Mouse (Mus musculus): ENCODE results near the gene Akr1b3. TPM values are rescaled to one million over a fixed set of nuclear protein-coding genes. Genes with fewer than 3 reads are reported as not detected.
A peak's percentile ranks its signal among the peaks of the same experiment; 100 is the strongest.

Akr1b3 gene
- polyA plus RNA-seq, 1 experiment from 2014 or later: 119 TPM

DNA sequence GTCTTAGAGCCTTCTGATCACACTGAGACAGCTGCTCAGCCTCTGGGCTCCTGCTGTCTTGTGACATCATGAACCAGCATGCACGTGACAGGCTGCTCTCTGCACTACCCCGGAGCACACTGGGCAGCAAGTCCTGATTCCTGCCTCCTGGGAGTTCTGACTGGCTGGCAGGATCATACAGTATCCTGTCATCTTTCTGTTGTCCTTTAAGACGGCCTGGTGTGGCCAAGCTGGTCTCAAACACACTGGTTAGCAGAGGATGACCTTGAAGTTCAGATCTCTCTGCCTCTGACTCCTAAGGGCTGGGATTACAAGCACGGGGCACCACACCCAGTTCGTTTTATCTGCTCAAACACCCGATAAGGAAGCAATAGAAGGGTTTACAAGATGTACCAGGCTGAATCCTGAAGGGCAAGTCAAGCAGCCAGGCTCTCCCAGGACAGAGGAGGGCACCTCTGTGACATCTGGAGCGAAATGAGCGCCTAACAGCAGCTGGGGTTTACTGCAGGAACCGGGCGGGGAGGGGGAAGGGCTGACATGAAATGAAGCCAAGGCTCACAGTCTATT, 12.5 kb downstream of the Akr1b3 start:
- no peak overlapping the region for H3K9ac ChIP-seq
- 0 out of 2 replicates have a peak, but pooled peaks cover 4% of the 10 kb centered on the region for H3K4me1 ChIP-seq (replicated peaks; ENCODE audit: control insufficient read depth, insufficient read depth, low read length)
- no peak for DNase-seq (ENCODE audit: low spot score)
- H3K4me2 ChIP-seq (replicated peaks): no peak overlapping the region
- H3K27ac ChIP-seq: peak overlapping the region; percentile 32; the same call in 1 of the 2 replicates
- 70% methylated on average over 10 of the region's 10 CpGs for WGBS
- no peak for ATAC-seq (ENCODE audit: low FRiP score)
- H3K36me3 ChIP-seq (replicated peaks; ENCODE audit: control insufficient read depth, insufficient read depth): peaks cover 49% of the 10 kb centered on the region
- no peaks in the 10 kb centered on the region for H3K27me3 ChIP-seq (ENCODE audit: control insufficient read depth, insufficient read depth, low read length)
- H3K9me3 ChIP-seq (ENCODE audit: control insufficient read depth, low read length): no peaks in the 10 kb centered on the region
- H3K4me3 ChIP-seq (replicated peaks; ENCODE audit: low read length): no peak overlapping the region

DNA sequence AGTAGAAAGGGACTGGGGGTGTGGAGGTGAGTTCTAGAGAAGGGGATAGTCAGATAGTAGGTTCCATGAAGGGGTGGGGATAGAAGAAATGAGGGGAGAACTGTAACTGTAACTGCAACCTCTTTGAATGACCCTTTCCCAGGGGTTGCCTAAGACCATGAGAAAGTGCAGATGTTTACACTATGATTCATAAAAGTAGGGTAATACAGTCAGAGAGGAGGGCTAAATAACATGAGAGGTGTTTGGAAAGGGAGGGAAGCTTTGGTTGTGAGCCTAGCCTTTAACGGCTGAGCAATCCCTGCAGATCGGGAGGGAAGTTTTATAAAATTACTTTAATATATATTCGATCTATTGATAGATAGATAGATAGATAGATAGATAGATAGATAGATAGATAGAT, 20.2 kb downstream of the Akr1b3 start:
- no peak for DNase-seq (ENCODE audit: low spot score)
- 0 out of 2 replicates have a peak, but pooled peaks cover 3% of the 10 kb centered on the region for H3K4me1 ChIP-seq (replicated peaks; ENCODE audit: control insufficient read depth, insufficient read depth, low read length)
- H3K9ac ChIP-seq: no peak overlapping the region
- ATAC-seq (ENCODE audit: low FRiP score): no peak
- no peaks in the 10 kb centered on the region for H3K36me3 ChIP-seq (replicated peaks; ENCODE audit: control insufficient read depth, insufficient read depth)
- H3K4me3 ChIP-seq (replicated peaks; ENCODE audit: low read length): no peak overlapping the region
- H3K27ac ChIP-seq: no peak overlapping the region
- no peak overlapping the region for H3K4me2 ChIP-seq (replicated peaks)
- H3K9me3 ChIP-seq (ENCODE audit: control insufficient read depth, low read length): no peaks in the 10 kb centered on the region
- no peaks in the 10 kb centered on the region for H3K27me3 ChIP-seq (ENCODE audit: control insufficient read depth, insufficient read depth, low read length)
- 95% methylated on average over 3 of the region's 3 CpGs for WGBS

GRCm38 (mm10) chr6:34295437-34295836, 21.8 kb downstream of the Akr1b3 start:
- WGBS: 94% methylated on average over 9 of the region's 9 CpGs
- H3K9me3 ChIP-seq (ENCODE audit: control insufficient read depth, low read length): no peaks in the 10 kb centered on the region
- no peak overlapping the region for H3K4me2 ChIP-seq (replicated peaks)
- no peaks in the 10 kb centered on the region for H3K36me3 ChIP-seq (replicated peaks; ENCODE audit: control insufficient read depth, insufficient read depth)
- H3K27me3 ChIP-seq (ENCODE audit: control insufficient read depth, insufficient read depth, low read length): no peaks in the 10 kb centered on the region
- no peak overlapping the region for H3K4me3 ChIP-seq (replicated peaks; ENCODE audit: low read length)
- DNase-seq (ENCODE audit: low spot score): no peak
- H3K4me1 ChIP-seq (replicated peaks; ENCODE audit: control insufficient read depth, insufficient read depth, low read length): 0 out of 2 replicates have a peak, but pooled peaks cover 3% of the 10 kb centered on the region
- ATAC-seq (ENCODE audit: low FRiP score): no peak
- H3K9ac ChIP-seq: no peak overlapping the region
- H3K27ac ChIP-seq: no peak overlapping the region

DNA sequence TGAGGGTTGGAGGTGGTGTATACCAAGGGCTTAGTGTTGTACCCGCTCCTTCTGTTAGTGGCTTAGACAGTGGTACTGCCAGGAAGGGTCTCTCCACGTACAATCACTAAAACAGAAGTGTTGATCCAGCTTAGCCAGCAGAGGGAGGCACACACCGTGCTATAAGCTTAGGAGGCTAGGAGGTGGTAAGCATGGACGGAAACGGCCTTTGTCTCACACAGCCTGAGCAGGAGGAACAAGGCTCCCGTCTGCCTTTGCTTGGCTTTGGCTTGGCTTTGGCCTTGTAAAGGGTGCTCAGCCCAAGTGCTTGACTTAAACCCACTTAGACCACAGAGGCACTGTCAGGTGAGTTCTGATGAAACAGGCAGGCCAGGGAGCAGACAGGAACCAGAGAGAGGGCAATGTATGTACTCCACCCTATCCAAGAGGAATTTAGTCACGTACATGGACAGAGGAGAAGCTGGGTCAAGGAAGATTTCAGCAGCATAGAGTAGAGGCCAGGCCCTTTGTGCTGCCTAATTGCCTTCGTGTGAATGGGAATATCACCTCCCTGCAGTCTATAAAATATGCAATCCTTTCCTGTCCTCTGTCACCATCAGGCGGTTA, 24.3 kb downstream of the Akr1b3 start:
- WGBS: 25% methylated on average over 9 of the region's 9 CpGs
- Histone ChIP-seq H3K27ac (peak overlapping the region; percentile 16; the same call in 1 of the 2 replicates), H3K9ac (no peak overlapping the region)

DNA sequence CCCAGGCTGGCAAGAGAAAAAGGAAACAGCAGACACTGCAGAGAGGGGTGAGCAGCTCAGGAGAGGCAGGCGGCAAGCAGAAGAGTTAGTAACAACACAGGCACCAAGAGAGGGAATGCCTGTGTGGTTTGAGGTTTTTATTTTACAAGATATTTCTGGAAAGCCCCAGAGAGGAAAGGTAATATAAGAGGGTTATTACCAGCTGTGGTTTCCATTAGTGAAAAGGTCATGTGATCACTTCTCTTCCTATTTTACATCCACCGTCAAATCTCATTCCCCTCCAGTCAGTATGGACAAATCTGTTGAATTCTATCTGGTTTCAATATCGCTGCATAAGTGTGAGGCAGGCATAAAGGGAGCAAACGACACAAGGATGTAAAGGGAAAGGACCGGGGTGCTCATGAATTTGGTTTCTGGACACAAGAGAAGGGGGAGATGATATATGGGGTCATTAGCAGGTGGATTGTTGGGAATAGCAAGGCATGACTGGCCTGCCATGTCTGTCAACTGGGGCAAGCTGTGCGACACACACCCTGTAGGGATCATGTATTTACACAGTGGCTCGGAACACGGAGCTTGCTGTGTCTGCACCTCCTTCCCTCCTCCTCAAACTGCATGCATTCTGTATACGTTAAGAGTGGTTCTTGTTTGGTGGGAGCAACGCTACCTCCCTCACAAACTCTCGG, 24.9 kb downstream of the Akr1b3 start:
- ATAC-seq (ENCODE audit: low FRiP score): peak; percentile 6

More for the DNA sequence above, 24.3 kb downstream of the Akr1b3 start:
- Histone ChIP-seq H3K4me1 (replicated peaks; ENCODE audit: control insufficient read depth, insufficient read depth, low read length) (0 out of 2 replicates have a peak, but pooled peaks cover 3% of the 10 kb centered on the region), H3K36me3 (replicated peaks; ENCODE audit: control insufficient read depth, insufficient read depth) (no peaks in the 10 kb centered on the region), H3K4me3 (replicated peaks; ENCODE audit: low read length) (no peak overlapping the region), H3K27me3 (ENCODE audit: control insufficient read depth, insufficient read depth, low read length) (no peaks in the 10 kb centered on the region), H3K9me3 (ENCODE audit: control insufficient read depth, low read length) (no peaks in the 10 kb centered on the region), H3K4me2 (replicated peaks) (no peak overlapping the region)
- DNase-seq (ENCODE audit: low spot score) (peak; percentile 89), ATAC-seq (ENCODE audit: low FRiP score) (peak; percentile 96)

DNA sequence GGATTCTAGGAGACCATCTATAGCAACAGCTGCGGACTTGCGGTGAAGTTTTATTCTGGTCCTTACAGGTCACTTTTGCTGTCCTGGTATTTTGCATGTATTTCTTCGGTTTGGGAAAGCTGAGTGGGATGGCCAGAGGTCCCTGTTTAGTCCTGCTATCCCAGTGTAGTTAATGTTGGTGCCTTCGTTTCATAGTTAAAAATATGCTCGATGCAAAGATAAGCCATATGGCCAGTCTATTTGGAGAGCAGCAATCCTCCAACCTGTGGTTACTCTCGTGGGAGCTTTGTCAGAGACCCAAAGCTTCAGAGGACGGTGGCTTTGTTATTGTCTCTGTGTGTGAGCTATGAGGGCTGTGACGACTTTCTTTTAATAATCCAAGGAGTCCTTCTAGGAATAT, 26.6 kb downstream of the Akr1b3 start:
- WGBS: 79% methylated on average over 8 of the region's 8 CpGs

More for the DNA sequence above, 24.9 kb downstream of the Akr1b3 start:
- no peaks in the 10 kb centered on the region for H3K36me3 ChIP-seq (replicated peaks; ENCODE audit: control insufficient read depth, insufficient read depth)
- H3K4me3 ChIP-seq (replicated peaks; ENCODE audit: low read length): no peak overlapping the region
- no peak overlapping the region for H3K4me2 ChIP-seq (replicated peaks)
- H3K27me3 ChIP-seq (ENCODE audit: control insufficient read depth, insufficient read depth, low read length): no peaks in the 10 kb centered on the region
- no peak overlapping the region for H3K9ac ChIP-seq
- WGBS: 56% methylated on average over 11 of the region's 11 CpGs
- H3K9me3 ChIP-seq (ENCODE audit: control insufficient read depth, low read length): no peaks in the 10 kb centered on the region
- H3K27ac ChIP-seq: peak overlapping the region; percentile 16; the same call in 1 of the 2 replicates
- H3K4me1 ChIP-seq (replicated peaks; ENCODE audit: control insufficient read depth, insufficient read depth, low read length): 0 out of 2 replicates have a peak, but pooled peaks cover 3% of the 10 kb centered on the region
- no peak for DNase-seq (ENCODE audit: low spot score)

GRCm38 (mm10) chr6:34290091-34290490, 27.2 kb downstream of the Akr1b3 start:
- Histone ChIP-seq H3K36me3 (replicated peaks; ENCODE audit: control insufficient read depth, insufficient read depth) (no peaks in the 10 kb centered on the region), H3K4me3 (replicated peaks; ENCODE audit: low read length) (no peak overlapping the region), H3K4me2 (replicated peaks) (no peak overlapping the region), H3K27ac (no peak overlapping the region), H3K4me1 (replicated peaks; ENCODE audit: control insufficient read depth, insufficient read depth, low read length) (0 out of 2 replicates have a peak, but pooled peaks cover 3% of the 10 kb centered on the region), H3K9ac (no peak overlapping the region), H3K27me3 (ENCODE audit: control insufficient read depth, insufficient read depth, low read length) (no peaks in the 10 kb centered on the region), H3K9me3 (ENCODE audit: control insufficient read depth, low read length) (no peaks in the 10 kb centered on the region)
- no peak for ATAC-seq (ENCODE audit: low FRiP score)
- WGBS: 89% methylated on average over 17 of the region's 17 CpGs
- DNase-seq (ENCODE audit: low spot score): no peak

More for the DNA sequence above, 26.6 kb downstream of the Akr1b3 start:
- Histone ChIP-seq H3K27me3 (ENCODE audit: control insufficient read depth, insufficient read depth, low read length) (no peaks in the 10 kb centered on the region), H3K4me2 (replicated peaks) (no peak overlapping the region), H3K4me1 (replicated peaks; ENCODE audit: control insufficient read depth, insufficient read depth, low read length) (0 out of 2 replicates have a peak, but pooled peaks cover 3% of the 10 kb centered on the region), H3K27ac (no peak overlapping the region), H3K9ac (no peak overlapping the region), H3K36me3 (replicated peaks; ENCODE audit: control insufficient read depth, insufficient read depth) (no peaks in the 10 kb centered on the region), H3K4me3 (replicated peaks; ENCODE audit: low read length) (no peak overlapping the region), H3K9me3 (ENCODE audit: control insufficient read depth, low read length) (no peaks in the 10 kb centered on the region)
- DNase-seq (ENCODE audit: low spot score) (no peak), ATAC-seq (ENCODE audit: low FRiP score) (no peak)

DNA sequence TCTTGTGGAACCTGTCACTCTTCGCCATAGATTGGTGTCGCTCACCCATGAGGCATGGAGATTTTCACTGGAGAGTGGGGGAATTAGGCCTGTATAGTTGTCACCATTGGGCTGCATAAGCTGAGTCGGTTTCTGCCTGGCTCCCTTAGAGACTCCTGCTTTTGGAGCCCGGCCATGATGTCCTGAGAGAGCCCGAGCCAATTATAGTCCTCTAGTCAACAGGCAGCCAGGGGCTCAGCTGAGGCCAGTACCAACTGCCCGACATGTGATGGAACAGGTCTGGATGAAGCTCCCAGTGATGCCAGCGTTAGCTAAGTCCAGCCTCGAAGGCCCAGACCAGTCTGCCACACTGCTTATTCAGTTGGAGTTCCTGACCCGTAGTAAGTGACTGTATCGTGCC, 29.2 kb downstream of the Akr1b3 start:
- ATAC-seq (ENCODE audit: low FRiP score) (no peak), DNase-seq (ENCODE audit: low spot score) (no peak)
- WGBS: 74% methylated on average over 10 of the region's 10 CpGs

GRCm38 (mm10) chr6:34286841-34287240, 30.4 kb downstream of the Akr1b3 start:
- H3K9me3 ChIP-seq (ENCODE audit: control insufficient read depth, low read length): no peaks in the 10 kb centered on the region
- no peak for DNase-seq (ENCODE audit: low spot score)
- no peak overlapping the region for H3K27ac ChIP-seq
- no peaks in the 10 kb centered on the region for H3K27me3 ChIP-seq (ENCODE audit: control insufficient read depth, insufficient read depth, low read length)
- WGBS: 90% methylated on average over 3 of the region's 3 CpGs
- no peak overlapping the region for H3K9ac ChIP-seq
- H3K36me3 ChIP-seq (replicated peaks; ENCODE audit: control insufficient read depth, insufficient read depth): no peaks in the 10 kb centered on the region
- H3K4me3 ChIP-seq (replicated peaks; ENCODE audit: low read length): no peak overlapping the region
- no peak overlapping the region for H3K4me2 ChIP-seq (replicated peaks)
- ATAC-seq (ENCODE audit: low FRiP score): no peak
- H3K4me1 ChIP-seq (replicated peaks; ENCODE audit: control insufficient read depth, insufficient read depth, low read length): no peaks in the 10 kb centered on the region

More for the DNA sequence above, 29.2 kb downstream of the Akr1b3 start:
- Histone ChIP-seq H3K4me3 (replicated peaks; ENCODE audit: low read length) (no peak overlapping the region), H3K27me3 (ENCODE audit: control insufficient read depth, insufficient read depth, low read length) (no peaks in the 10 kb centered on the region), H3K4me2 (replicated peaks) (no peak overlapping the region), H3K27ac (no peak overlapping the region), H3K36me3 (replicated peaks; ENCODE audit: control insufficient read depth, insufficient read depth) (no peaks in the 10 kb centered on the region), H3K9me3 (ENCODE audit: control insufficient read depth, low read length) (no peaks in the 10 kb centered on the region), H3K9ac (no peak overlapping the region), H3K4me1 (replicated peaks; ENCODE audit: control insufficient read depth, insufficient read depth, low read length) (0 out of 2 replicates have a peak, but pooled peaks cover 3% of the 10 kb centered on the region)

Measured in hindbrain, embryonic 14.5 days (tissue).